Mouse (Mus musculus): Measurements from ENCODE around the gene Scd2. TPM values are rescaled to one million over a fixed set of nuclear protein-coding genes. Genes with fewer than 3 reads are reported as not detected.
A peak's percentile ranks its signal among the peaks of the same experiment; 100 is the strongest.
"Not testable (repeated sequence)": the region's sequence is repeated elsewhere in the genome, so short reads cannot be mapped to it uniquely, and the experiment has no call there.

The Scd2 gene
- polyA plus RNA-seq, 1 experiment, result 626 TPM

- no peak for DNase-seq (ENCODE audit: extremely low spot score in 1 of 2, low spot score in 1 of 2)
Observed at GRCm38 (mm10) chr19:44309351-44310154, 16.1 kb downstream of the Scd2 start.

- not testable (repeated sequence) for DNase-seq (ENCODE audit: extremely low spot score in 1 of 2, low spot score in 1 of 2)
Observed at GRCm38 (mm10) chr19:44310155-44310575, 16.7 kb downstream of the Scd2 start.

DNA sequence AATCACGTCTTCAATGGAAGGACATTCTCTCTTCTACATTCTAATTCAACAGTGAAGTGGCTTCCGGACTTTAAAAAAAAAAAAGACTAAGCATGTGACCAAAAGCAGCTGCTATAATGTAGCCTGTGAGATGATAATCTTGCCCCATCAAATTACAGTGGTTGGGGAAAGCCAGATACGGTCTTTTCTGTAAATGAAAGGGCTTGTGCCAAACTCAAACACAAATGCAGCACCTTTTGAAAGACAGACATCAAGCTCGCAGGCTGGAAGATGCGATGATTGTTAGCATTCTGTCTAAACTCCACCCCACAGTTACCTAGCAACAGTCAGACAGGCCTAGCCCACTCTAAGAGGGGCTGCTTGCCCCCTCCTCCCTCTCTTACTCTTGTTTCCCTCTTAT lies 17.3 kb downstream of the Scd2 start:
- DNase-seq (ENCODE audit: extremely low spot score in 1 of 2, low spot score in 1 of 2), result no peak

DNA sequence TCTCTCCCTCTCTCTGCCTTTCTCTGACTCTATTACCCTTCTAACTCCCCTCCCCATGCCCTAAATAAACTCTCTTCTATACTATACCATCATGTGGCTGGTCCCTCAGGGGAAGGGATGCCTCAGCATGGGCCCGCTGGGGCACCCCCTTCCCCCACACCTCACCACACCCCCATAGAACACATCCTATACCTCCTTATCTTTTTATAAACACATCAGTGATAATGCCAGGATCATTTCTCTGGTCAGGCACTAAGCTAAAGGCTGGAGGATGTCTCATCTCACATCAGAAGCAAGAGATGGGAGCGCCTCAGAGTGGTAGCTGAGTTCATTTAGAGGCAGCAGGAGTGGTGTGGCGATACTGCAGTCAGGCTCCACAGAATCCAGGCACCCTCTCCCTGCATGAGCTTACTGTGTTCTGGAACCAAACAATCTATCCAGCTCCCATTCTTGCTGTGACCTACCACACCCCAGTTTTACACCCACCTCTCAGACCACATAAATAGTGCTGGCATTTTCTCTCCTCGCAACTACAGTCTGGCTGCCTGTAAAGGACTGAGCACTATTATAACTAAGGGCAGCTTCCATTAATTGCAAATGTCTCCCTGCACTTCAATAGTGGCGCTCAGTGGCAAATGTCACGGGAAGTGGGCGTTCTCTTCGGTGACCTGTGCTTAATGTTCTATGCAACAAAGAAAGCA lies 18.0 kb downstream of the Scd2 start:
- DNase-seq (ENCODE audit: extremely low spot score in 1 of 2, low spot score in 1 of 2), result no peak

GRCm38 (mm10) chr19:44312007-44312360 lies 18.5 kb downstream of the Scd2 start:
- DNase-seq (ENCODE audit: extremely low spot score in 1 of 2, low spot score in 1 of 2), result peak in 1 of 2 experiments; percentile 69

DNA sequence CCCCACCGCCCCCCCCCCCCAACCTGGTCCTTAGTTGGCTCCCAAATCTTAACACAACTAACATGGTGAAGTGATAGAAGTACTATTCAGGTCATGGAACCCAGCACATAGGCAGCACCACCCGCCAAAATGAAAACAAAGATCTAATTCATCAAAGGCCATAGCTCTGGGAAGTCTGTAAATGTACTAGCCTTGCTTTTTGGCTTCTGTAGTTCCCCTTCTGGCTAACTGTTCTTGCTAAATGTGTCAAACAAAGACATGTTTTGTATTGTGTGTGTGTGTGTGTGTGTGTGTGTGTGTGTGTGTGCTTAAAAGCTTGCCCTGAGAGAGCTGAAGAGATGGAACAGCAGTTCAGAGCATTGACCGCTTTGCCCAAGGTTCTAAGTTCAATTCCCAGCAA lies 19.6 kb downstream of the Scd2 start:
- DNase-seq (ENCODE audit: extremely low spot score in 1 of 2, low spot score in 1 of 2), result no peak

GRCm38 (mm10) chr19:44314327-44314759 lies 20.9 kb downstream of the Scd2 start:
- peak; percentile 78 to 86 for DNase-seq (ENCODE audit: extremely low spot score in 1 of 2, low spot score in 1 of 2)

- DNase-seq (ENCODE audit: extremely low spot score in 1 of 2, low spot score in 1 of 2), result peak in 1 of 2 experiments; percentile 70
Observed at GRCm38 (mm10) chr19:44314871-44315414, 21.5 kb downstream of the Scd2 start.

- DNase-seq (ENCODE audit: extremely low spot score in 1 of 2, low spot score in 1 of 2), result no peak
Observed at GRCm38 (mm10) chr19:44316752-44317315, 23.4 kb downstream of the Scd2 start.

DNA sequence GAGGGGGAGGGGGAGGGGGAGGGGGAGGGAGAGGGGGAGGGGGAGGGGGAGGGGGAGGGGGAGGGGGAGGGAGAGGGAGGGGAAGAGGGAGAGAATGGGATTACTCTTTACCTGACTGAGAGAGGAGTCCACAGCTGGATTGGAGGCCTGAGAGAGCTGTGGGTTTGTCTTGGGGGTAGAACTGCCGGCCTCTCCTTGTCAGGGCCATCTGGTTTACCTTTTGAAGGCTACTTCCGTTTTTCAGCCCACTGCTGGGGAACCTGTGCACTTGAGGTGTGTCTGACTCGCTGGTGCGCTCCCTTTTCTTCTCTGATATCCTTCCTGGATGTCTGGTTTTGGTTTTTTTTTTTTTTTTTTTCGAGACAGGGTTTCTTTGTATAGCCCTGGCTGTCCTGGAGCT lies 23.9 kb downstream of the Scd2 start:
- no peak for DNase-seq (ENCODE audit: extremely low spot score in 1 of 2, low spot score in 1 of 2)

DNA sequence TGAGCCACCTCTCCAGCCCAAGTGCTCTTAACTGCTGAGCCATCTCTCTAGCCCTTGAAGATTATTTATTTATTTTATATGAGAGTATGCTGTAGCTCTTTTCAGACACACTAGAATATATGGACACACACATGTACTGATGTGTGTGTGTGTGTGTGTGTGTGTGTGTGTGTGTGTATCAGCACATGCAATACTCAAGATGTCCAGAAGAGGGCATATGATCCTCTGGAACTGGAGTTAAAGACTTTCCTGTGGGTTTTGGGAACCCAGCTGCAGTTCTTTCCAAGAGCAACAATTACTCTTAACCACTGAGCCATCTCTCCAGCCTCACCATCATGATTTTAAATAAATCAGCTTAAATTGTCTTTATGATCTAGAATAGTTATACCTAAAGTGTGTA lies 25.1 kb downstream of the Scd2 start:
- DNase-seq (ENCODE audit: extremely low spot score in 1 of 2, low spot score in 1 of 2), result no peak

DNA sequence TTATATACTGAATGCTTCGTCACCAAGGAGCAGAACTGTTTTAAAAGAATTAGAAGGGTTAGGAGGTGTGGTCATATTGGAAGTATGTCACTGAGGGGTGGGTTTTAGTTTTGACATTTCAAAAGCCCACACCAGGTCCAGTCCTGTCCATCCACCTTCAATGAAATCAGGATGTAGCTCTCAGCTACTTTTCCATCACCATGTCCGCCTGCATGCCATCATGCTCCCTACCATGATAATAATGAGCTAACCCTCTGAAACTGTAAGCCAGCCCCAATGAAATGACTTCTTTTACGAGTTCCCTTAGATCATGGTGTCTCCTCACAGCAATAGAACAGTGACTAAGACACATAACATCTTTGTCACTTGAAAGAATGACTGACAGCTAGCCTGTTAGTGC lies 26.8 kb downstream of the Scd2 start:
- no peak for DNase-seq (ENCODE audit: extremely low spot score in 1 of 2, low spot score in 1 of 2)

DNA sequence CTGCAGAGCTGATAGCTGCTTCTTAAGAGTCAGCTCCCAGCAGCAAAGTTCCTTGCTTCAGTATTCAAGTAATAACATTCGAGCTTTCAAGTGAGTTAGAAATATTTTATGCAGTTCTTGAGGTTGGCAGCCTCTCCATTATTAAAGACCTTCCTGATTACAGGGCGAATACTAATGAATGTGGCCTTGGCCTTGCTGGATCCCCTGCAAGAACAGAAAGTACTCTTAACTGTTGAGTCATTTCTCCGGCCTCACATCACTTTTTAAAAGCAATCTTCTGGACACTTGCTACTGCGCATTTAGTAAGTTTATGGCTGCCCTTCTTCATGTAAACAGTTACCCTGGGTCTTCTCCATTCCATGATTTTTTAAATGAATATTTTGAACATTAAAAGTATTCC lies 27.7 kb downstream of the Scd2 start:
- no peak for DNase-seq (ENCODE audit: extremely low spot score in 1 of 2, low spot score in 1 of 2)

- no peak for DNase-seq (ENCODE audit: extremely low spot score in 1 of 2, low spot score in 1 of 2)
Observed at GRCm38 (mm10) chr19:44321631-44322030, 28.2 kb downstream of the Scd2 start.

DNA sequence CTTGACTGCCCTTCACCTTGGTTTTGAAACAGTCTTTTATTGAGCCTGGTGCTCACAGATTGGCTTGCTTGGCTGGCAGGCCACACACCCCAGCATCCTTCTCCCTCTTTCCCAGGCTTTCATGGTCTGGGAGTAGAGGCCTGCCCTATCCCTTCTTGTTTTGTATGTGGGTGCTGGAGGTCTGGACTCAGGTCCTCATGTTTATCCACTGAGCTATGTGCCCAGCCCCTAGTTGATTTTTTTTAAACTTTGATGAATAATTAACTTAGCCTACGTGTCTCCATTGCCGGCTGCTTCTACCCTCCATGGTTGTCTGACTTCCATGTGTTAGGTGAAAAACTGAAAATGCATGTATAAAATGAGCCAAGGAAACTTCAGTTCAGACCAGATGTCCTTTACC lies 36.1 kb downstream of the Scd2 start:
- no peak for DNase-seq (ENCODE audit: extremely low spot score in 1 of 2, low spot score in 1 of 2)

- DNase-seq (ENCODE audit: extremely low spot score in 1 of 2, low spot score in 1 of 2), result not testable (repeated sequence)
Observed at GRCm38 (mm10) chr19:44331128-44331527, 37.7 kb downstream of the Scd2 start.

- peak in 1 of 2 experiments; percentile 53 for DNase-seq (ENCODE audit: extremely low spot score in 1 of 2, low spot score in 1 of 2)
Observed at GRCm38 (mm10) chr19:44331911-44332310, 38.4 kb downstream of the Scd2 start.

- DNase-seq (ENCODE audit: extremely low spot score in 1 of 2, low spot score in 1 of 2), result peak; percentile 76 to 81
Observed at GRCm38 (mm10) chr19:44332326-44332725, 38.9 kb downstream of the Scd2 start.

GRCm38 (mm10) chr19:44332833-44333623 lies 39.6 kb downstream of the Scd2 start, which contains the start of gene Scd4:
TSS of gene Scd4 (plus strand) at chr19:44333092.
- peak in 1 of 2 experiments; percentile 79 for DNase-seq (ENCODE audit: extremely low spot score in 1 of 2, low spot score in 1 of 2)

DNA sequence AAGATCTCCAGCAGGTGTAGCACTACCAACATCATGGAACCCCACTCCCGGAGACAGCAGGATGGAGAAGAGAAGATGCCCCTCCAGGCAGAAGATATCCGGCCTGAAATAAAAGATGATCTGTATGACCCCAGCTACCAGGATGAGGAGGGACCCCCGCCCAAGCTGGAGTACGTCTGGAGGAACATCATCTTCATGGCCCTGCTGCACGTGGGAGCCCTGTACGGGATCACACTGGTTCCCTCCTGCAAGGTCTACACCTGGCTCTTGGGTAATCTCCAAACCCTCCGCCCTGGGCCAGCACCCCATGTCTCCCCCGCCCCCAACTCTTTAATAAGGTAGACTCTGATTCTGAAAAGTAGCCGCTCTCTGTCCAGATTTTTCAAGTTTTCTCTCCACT lies 40.5 kb downstream of the Scd2 start:
- DNase-seq (ENCODE audit: extremely low spot score in 1 of 2, low spot score in 1 of 2), result no peak

Measured in frontal cortex, adult 2 months (tissue).